In the genomic region with DNA sequence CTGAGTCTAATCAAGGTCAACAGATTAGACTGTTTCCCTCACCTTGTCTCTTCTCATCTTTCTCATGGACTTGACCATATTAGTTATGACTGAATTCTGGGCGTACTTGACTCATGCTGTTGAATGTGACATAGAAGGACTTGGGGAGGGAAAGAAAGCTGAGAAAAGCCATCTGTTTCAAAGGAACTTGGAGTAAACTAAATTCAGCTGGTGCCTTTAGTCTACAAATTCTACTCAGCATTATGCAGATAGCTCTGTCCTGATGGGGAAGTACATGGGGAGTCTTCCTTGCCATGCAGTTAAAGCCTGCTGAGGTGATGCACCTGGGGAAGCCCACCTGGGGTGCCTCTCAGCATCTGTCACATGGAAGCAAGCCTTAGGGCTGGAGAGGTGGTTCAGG, we compare ENCODE assay signal across 27 mouse cellular contexts. TPM values are rescaled to one million over a fixed set of nuclear protein-coding genes. Genes with fewer than 3 reads are reported as not detected.
A peak's percentile ranks its signal among the peaks of the same experiment; 100 is the strongest.
DNase-seq lines count a peak whose midpoint lies in the region; ATAC-seq and TF ChIP-seq lines count a peak whose summit lies in the region.
"Had no signal": no experiment of that assay in that cellular context is flagged by ENCODE, and none has a peak within 500 bp of the region (broad histone marks: within the 10 kb centered on the region; RNA-seq: fewer than 3 reads in every experiment).

No protein-coding gene starts in this region.

- H3K4me3 ChIP-seq in forebrain, postnatal 0 days (ENCODE audit: low read depth, low read length) = no peak overlapping the region
- no peak overlapping the region for H3K4me3 ChIP-seq in forebrain, embryonic 12.5 days (replicated peaks)
- H3K4me3 ChIP-seq in kidney, postnatal 0 days (replicated peaks; ENCODE audit: low read depth, low read length) = no peak overlapping the region
- no peak overlapping the region for H3K4me3 ChIP-seq in kidney, embryonic 15.5 days (replicated peaks)
- no peak overlapping the region for H3K4me3 ChIP-seq in stomach, embryonic 16.5 days (replicated peaks; ENCODE audit: low read length)
- H3K4me3 ChIP-seq: embryonic facial prominence, embryonic 12.5 days; embryonic facial prominence, embryonic 15.5 days; forebrain, embryonic 13.5 days; heart, adult 2 months; heart, embryonic 10.5 days; heart, embryonic 13.5 days had no signal

- WGBS in forebrain, postnatal 0 days = 79% methylated on average over 1 of the region's 1 CpGs
- 94% methylated on average over 1 of the region's 1 CpGs for WGBS in forebrain, embryonic 12.5 days
- WGBS in kidney, postnatal 0 days = 75% methylated on average over 1 of the region's 1 CpGs
- 80% methylated on average over 1 of the region's 1 CpGs for WGBS in kidney, embryonic 15.5 days
- WGBS in stomach, embryonic 16.5 days = 56% methylated on average over 1 of the region's 1 CpGs

- no peak overlapping the region for H3K4me2 ChIP-seq in forebrain, postnatal 0 days (ENCODE audit: low read depth)
- H3K4me2 ChIP-seq in forebrain, embryonic 12.5 days = no peak overlapping the region
- H3K4me2 ChIP-seq in kidney, postnatal 0 days (ENCODE audit: low read length) = no peak overlapping the region
- H3K4me2 ChIP-seq in kidney, embryonic 15.5 days = no peak overlapping the region
- no peak overlapping the region for H3K4me2 ChIP-seq in stomach, embryonic 16.5 days (ENCODE audit: low read depth, low read length)
- H3K4me2 ChIP-seq: embryonic facial prominence, embryonic 12.5 days; embryonic facial prominence, embryonic 15.5 days; forebrain, embryonic 13.5 days; heart, embryonic 13.5 days; hindbrain, embryonic 14.5 days had no signal

- H3K9me3 ChIP-seq in forebrain, postnatal 0 days (ENCODE audit: low read length) = no peaks in the 10 kb centered on the region
- H3K9me3 ChIP-seq in forebrain, embryonic 12.5 days = no peaks in the 10 kb centered on the region
- H3K9me3 ChIP-seq in kidney, postnatal 0 days (replicated peaks; ENCODE audit: low read length) = no peaks in the 10 kb centered on the region
- no peaks in the 10 kb centered on the region for H3K9me3 ChIP-seq in kidney, embryonic 15.5 days (replicated peaks)
- no peaks in the 10 kb centered on the region for H3K9me3 ChIP-seq in stomach, embryonic 16.5 days (replicated peaks; ENCODE audit: control insufficient read depth, low read length)
- H3K9me3 ChIP-seq: embryonic facial prominence, embryonic 12.5 days; embryonic facial prominence, embryonic 15.5 days; forebrain, embryonic 13.5 days; heart, embryonic 10.5 days; heart, embryonic 13.5 days had no signal

- no peak for TF ChIP-seq CTCF in forebrain, postnatal 0 days (IDR thresholded peaks at IDR 0.05; ENCODE audit: low read depth)
- no peak for TF ChIP-seq CTCF in kidney, postnatal 0 days (IDR thresholded peaks at IDR 0.05; ENCODE audit: low read depth)

- no peak for ATAC-seq in forebrain, postnatal 0 days
- ATAC-seq in forebrain, embryonic 12.5 days (ENCODE audit: low FRiP score) = no peak
- no peak for ATAC-seq in kidney, postnatal 0 days (replicated peaks; ENCODE audit: low FRiP score, low read depth)
- no peak for ATAC-seq in kidney, embryonic 15.5 days (replicated peaks; ENCODE audit: low FRiP score)
- ATAC-seq in stomach, embryonic 16.5 days (ENCODE audit: insufficient read depth, low FRiP score) = no peak
- ATAC-seq: forebrain, embryonic 13.5 days; hindbrain, postnatal 0 days; Patski had no signal

- no peak overlapping the region for H3K27ac ChIP-seq in forebrain, postnatal 0 days (ENCODE audit: low read depth, low read length)
- no peak overlapping the region for H3K27ac ChIP-seq in forebrain, embryonic 12.5 days
- H3K27ac ChIP-seq in kidney, postnatal 0 days = no peak overlapping the region
- H3K27ac ChIP-seq in kidney, embryonic 15.5 days = no peak overlapping the region
- H3K27ac ChIP-seq in stomach, embryonic 16.5 days (ENCODE audit: low read length) = peak overlapping the region; percentile 44
- H3K27ac ChIP-seq: embryonic facial prominence, embryonic 12.5 days; embryonic facial prominence, embryonic 15.5 days; forebrain, embryonic 13.5 days; heart, adult 2 months; heart, embryonic 10.5 days; heart, embryonic 13.5 days; hindbrain, embryonic 14.5 days; hindbrain, postnatal 0 days had no signal

- H3K4me1 ChIP-seq in forebrain, postnatal 0 days (ENCODE audit: insufficient read depth) = no peaks in the 10 kb centered on the region
- peaks cover 14% of the 10 kb centered on the region; the same call in 1 of the 2 replicates for H3K4me1 ChIP-seq in forebrain, embryonic 12.5 days
- H3K4me1 ChIP-seq in kidney, postnatal 0 days (replicated peaks; ENCODE audit: insufficient read depth, low read length) = no peaks in the 10 kb centered on the region
- H3K4me1 ChIP-seq in kidney, embryonic 15.5 days = peaks cover 6% of the 10 kb centered on the region; the same call in 1 of the 2 replicates
- peaks cover 23% of the 10 kb centered on the region for H3K4me1 ChIP-seq in stomach, embryonic 16.5 days (ENCODE audit: control insufficient read depth, insufficient read depth, low read length)
- H3K4me1 ChIP-seq: embryonic facial prominence, embryonic 12.5 days; heart, embryonic 13.5 days had no signal

- H3K27me3 ChIP-seq in forebrain, postnatal 0 days (ENCODE audit: insufficient read depth, low read length) = no peaks in the 10 kb centered on the region
- H3K27me3 ChIP-seq in forebrain, embryonic 12.5 days = no peaks in the 10 kb centered on the region
- H3K27me3 ChIP-seq in kidney, postnatal 0 days (ENCODE audit: insufficient read depth, low read length) = no peaks in the 10 kb centered on the region
- H3K27me3 ChIP-seq in kidney, embryonic 15.5 days = no peaks in the 10 kb centered on the region
- no peaks in the 10 kb centered on the region for H3K27me3 ChIP-seq in stomach, embryonic 16.5 days (ENCODE audit: control insufficient read depth, insufficient read depth, low read length)
- H3K27me3 ChIP-seq: embryonic facial prominence, embryonic 12.5 days; embryonic facial prominence, embryonic 15.5 days; forebrain, embryonic 13.5 days; heart, embryonic 13.5 days; Patski had no signal

- H3K9ac ChIP-seq in forebrain, postnatal 0 days = no peak overlapping the region
- no peak overlapping the region for H3K9ac ChIP-seq in forebrain, embryonic 12.5 days
- no peak overlapping the region for H3K9ac ChIP-seq in kidney, postnatal 0 days (ENCODE audit: low read depth, low read length)
- no peak overlapping the region for H3K9ac ChIP-seq in kidney, embryonic 15.5 days
- no peak overlapping the region for H3K9ac ChIP-seq in stomach, embryonic 16.5 days (ENCODE audit: low read length)
- H3K9ac ChIP-seq: embryonic facial prominence, embryonic 12.5 days; embryonic facial prominence, embryonic 15.5 days; forebrain, embryonic 13.5 days; heart, embryonic 13.5 days; hindbrain, embryonic 14.5 days had no signal

- H3K36me3 ChIP-seq in forebrain, postnatal 0 days (ENCODE audit: insufficient read depth) = 0 out of 2 replicates have a peak, but pooled peaks cover 4% of the 10 kb centered on the region
- no peaks in the 10 kb centered on the region for H3K36me3 ChIP-seq in forebrain, embryonic 12.5 days (replicated peaks)
- H3K36me3 ChIP-seq in kidney, postnatal 0 days (ENCODE audit: insufficient read depth, low read length) = no peaks in the 10 kb centered on the region
- H3K36me3 ChIP-seq in kidney, embryonic 15.5 days = peaks cover 5% of the 10 kb centered on the region; the same call in 1 of the 2 replicates
- H3K36me3 ChIP-seq in stomach, embryonic 16.5 days (ENCODE audit: control insufficient read depth, insufficient read depth, low read length) = no peaks in the 10 kb centered on the region
- H3K36me3 ChIP-seq: embryonic facial prominence, embryonic 12.5 days; embryonic facial prominence, embryonic 15.5 days had no signal

- DNase-seq in forebrain, postnatal 0 days = peak; percentile 22
- DNase-seq in kidney, postnatal 0 days (ENCODE audit: low spot score) = peak; percentile 44
- DNase-seq in retina, embryonic 14.5 days (ENCODE audit: low spot score) = peak; percentile 17
- no peak for DNase-seq in retina, postnatal 1 day
- DNase-seq in right cerebral cortex, postnatal 36 days (ENCODE audit: low spot score in 2 of 2) = no peak
- DNase-seq: adrenal gland, postnatal 10 days; adrenal gland, postnatal 36 days; cerebellum, adult 11 months; cerebellum, adult 2 months; cerebellum, adult 9-11 months; cerebellum, postnatal 25 days; gastrocnemius, postnatal 10 days; gastrocnemius, postnatal 36 days; heart, adult 2 months; heart, postnatal 14 days; heart, postnatal 4 days had no signal

RNA-seq across cellular contexts. Expression of gene Slc25a26, which starts 37.5 kb away (rescaled TPM):
- 7.2 and 8.0 TPM in 2 replicates for total RNA-seq in forebrain, postnatal 0 days (2014; rRNA removed)
- 8.0 and 8.7 TPM in 2 replicates for polyA plus RNA-seq in forebrain, postnatal 0 days (2015; fragmentation: Nextera tagmentation; extraction: Ambion mirVana)
- polyA plus RNA-seq in forebrain, embryonic 12.5 days (2016; fragmentation: Nextera tagmentation; extraction: Ambion mirVana) = 7.2 and 8.0 TPM in 2 replicates
- 11.3 and 12.5 TPM in 2 replicates for polyA plus RNA-seq in kidney, postnatal 0 days (2015; fragmentation: Nextera tagmentation; extraction: Ambion mirVana)
- polyA plus RNA-seq in kidney, embryonic 15.5 days (2015; fragmentation: Nextera tagmentation; extraction: Ambion mirVana) = 10.9 and 11.4 TPM in 2 replicates
- 7.8 and 8.2 TPM in 2 replicates for polyA plus RNA-seq in stomach, embryonic 16.5 days (2015; fragmentation: Nextera tagmentation; extraction: Ambion mirVana)

Comparison
In these comparisons a context has a peak if more than half of its experiments do, and no peak if none do; other contexts are left out.
1. DNase-seq: peak in forebrain, postnatal 0 days (single experiment), kidney, postnatal 0 days (single experiment) and retina, embryonic 14.5 days (single experiment); none in retina, postnatal 1 day (single experiment) and right cerebral cortex, postnatal 36 days (0 of 2).